Mouse (Mus musculus): ENCODE data around the gene Chd5. TPM values are rescaled to one million over a fixed set of nuclear protein-coding genes. Genes with fewer than 3 reads are reported as not detected.

Chd5 gene
- polyA plus RNA-seq, 1 experiment from 2014 or later: 0.03 TPM

DNA sequence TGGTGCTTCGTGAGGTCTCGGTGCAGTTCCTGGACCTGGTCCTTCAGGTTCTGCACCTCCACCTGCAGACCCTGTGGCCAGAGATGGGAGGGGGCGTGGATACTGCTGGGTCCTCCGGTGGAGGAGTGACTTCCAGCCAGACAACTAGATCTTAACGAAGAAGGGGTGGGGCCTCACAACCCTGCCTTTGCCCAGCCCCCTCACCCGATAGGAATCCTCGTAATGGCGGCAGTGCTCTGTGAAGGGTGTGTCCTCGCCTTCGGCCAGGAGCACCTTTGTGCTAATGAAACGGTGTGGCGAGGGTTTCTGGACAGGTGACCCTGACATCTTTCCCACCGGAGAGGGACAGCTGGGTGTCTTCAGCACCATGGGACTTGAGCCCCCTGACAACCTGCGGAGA lies 26.3 kb upstream of the Chd5 start:
- H3K9me3 ChIP-seq (ENCODE audit: control insufficient read depth, low read length): no peaks in the 10 kb centered on the region
- no peak overlapping the region for H3K27ac ChIP-seq (ENCODE audit: low read depth, low read length)
- H3K4me3 ChIP-seq (ENCODE audit: low read length): peak overlapping the region; percentile 17
- peak overlapping the region; percentile 74 for H3K4me2 ChIP-seq (replicated peaks; ENCODE audit: low read depth, low read length)
- H3K27me3 ChIP-seq (ENCODE audit: control insufficient read depth, insufficient read depth, low read length): peaks cover 62% of the 10 kb centered on the region
- no peak overlapping the region for H3K9ac ChIP-seq (ENCODE audit: low read depth, low read length)
- H3K36me3 ChIP-seq (ENCODE audit: control insufficient read depth, insufficient read depth, low read length): peaks cover 8% of the 10 kb centered on the region; the same call in 1 of the 2 replicates
- H3K4me1 ChIP-seq (ENCODE audit: control insufficient read depth, insufficient read depth, low read length): peaks cover 31% of the 10 kb centered on the region
- 3% methylated on average over 14 of the region's 14 CpGs for WGBS
- peak; percentile 21; the same call in 1 of the 2 replicates for ATAC-seq (ENCODE audit: low FRiP score, low TSS enrichment)

DNA sequence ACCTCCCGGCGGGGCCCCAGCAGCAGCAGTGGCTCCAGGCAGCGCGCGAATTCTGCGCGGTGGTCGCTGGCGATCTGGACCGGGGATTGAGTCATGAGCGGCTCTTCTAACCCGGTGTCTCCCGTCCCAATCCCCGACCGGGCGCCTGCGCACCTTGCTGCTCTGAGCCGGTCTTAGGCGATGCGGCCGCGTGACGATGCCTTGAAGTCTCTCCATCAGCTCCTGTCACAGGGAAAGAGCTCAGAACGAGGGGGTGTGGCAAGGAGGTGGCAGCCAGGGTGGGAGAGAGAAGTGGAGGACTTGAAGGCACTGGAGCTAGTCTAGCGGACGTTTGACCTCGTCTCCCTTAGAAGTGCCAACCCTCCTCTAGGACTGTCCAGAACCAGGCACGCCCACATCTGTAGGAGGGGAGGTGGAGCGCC lies 25.2 kb upstream of the Chd5 start:
- Histone ChIP-seq H3K4me1 (ENCODE audit: control insufficient read depth, insufficient read depth, low read length) (peaks cover 34% of the 10 kb centered on the region), H3K27me3 (ENCODE audit: control insufficient read depth, insufficient read depth, low read length) (peaks cover 65% of the 10 kb centered on the region), H3K9ac (ENCODE audit: low read depth, low read length) (no peak overlapping the region), H3K36me3 (ENCODE audit: control insufficient read depth, insufficient read depth, low read length) (peaks cover 8% of the 10 kb centered on the region; the same call in 1 of the 2 replicates), H3K4me3 (ENCODE audit: low read length) (peak overlapping the region; percentile 36), H3K9me3 (ENCODE audit: control insufficient read depth, low read length) (no peaks in the 10 kb centered on the region), H3K4me2 (replicated peaks; ENCODE audit: low read depth, low read length) (peak overlapping the region; percentile 74), H3K27ac (ENCODE audit: low read depth, low read length) (no peak overlapping the region)
- WGBS: under 1% methylated on average over 29 of the region's 29 CpGs
- peak; percentile 26; the same call in 1 of the 2 replicates for ATAC-seq (ENCODE audit: low FRiP score, low TSS enrichment)

DNA sequence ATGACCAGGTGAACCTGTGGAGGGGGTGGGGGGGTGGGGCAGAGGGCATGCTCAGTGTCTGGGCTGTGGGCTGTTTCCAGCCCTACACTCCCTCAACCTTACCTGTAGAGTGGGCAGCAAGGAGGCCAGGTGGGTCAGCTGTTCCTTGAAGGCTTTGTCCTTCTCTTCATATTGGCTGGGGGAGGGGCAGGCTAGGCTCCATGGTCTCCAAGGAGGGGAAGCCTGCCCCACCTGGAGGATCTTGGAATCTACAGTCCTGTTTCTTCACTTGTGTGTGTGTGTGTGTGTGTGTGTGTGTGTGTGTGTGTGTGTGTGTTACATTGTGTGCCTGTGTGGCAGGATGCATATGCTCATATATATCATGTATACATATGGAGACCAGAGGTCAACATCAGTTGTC lies 24.5 kb upstream of the Chd5 start:
- Histone ChIP-seq H3K4me1 (ENCODE audit: control insufficient read depth, insufficient read depth, low read length) (peaks cover 41% of the 10 kb centered on the region), H3K36me3 (ENCODE audit: control insufficient read depth, insufficient read depth, low read length) (peaks cover 2% of the 10 kb centered on the region; the same call in 1 of the 2 replicates), H3K27ac (ENCODE audit: low read depth, low read length) (no peak overlapping the region), H3K4me3 (ENCODE audit: low read length) (peak overlapping the region; percentile 36; the same call in 1 of the 2 replicates), H3K9ac (ENCODE audit: low read depth, low read length) (no peak overlapping the region), H3K4me2 (replicated peaks; ENCODE audit: low read depth, low read length) (peak overlapping the region; percentile 74), H3K27me3 (ENCODE audit: control insufficient read depth, insufficient read depth, low read length) (peaks cover 67% of the 10 kb centered on the region), H3K9me3 (ENCODE audit: control insufficient read depth, low read length) (no peaks in the 10 kb centered on the region)
- ATAC-seq (ENCODE audit: low FRiP score, low TSS enrichment): no peak

- H3K4me3 ChIP-seq (ENCODE audit: low read length): peak overlapping the region; percentile 38
- H3K27me3 ChIP-seq (ENCODE audit: control insufficient read depth, insufficient read depth, low read length): peaks cover 67% of the 10 kb centered on the region
- H3K4me1 ChIP-seq (ENCODE audit: control insufficient read depth, insufficient read depth, low read length): peaks cover 42% of the 10 kb centered on the region
- no peaks in the 10 kb centered on the region for H3K36me3 ChIP-seq (ENCODE audit: control insufficient read depth, insufficient read depth, low read length)
- H3K9me3 ChIP-seq (ENCODE audit: control insufficient read depth, low read length): no peaks in the 10 kb centered on the region
- WGBS: 1% methylated on average over 43 of the region's 43 CpGs
- H3K27ac ChIP-seq (ENCODE audit: low read depth, low read length): no peak overlapping the region
- peak overlapping the region; percentile 48 for H3K4me2 ChIP-seq (replicated peaks; ENCODE audit: low read depth, low read length)
- no peak for ATAC-seq (ENCODE audit: low FRiP score, low TSS enrichment)
- peak overlapping the region; percentile 8; the same call in 1 of the 2 replicates for H3K9ac ChIP-seq (ENCODE audit: low read depth, low read length)
Observed at GRCm38 (mm10) chr4:152315498-152316213, 22.8 kb upstream of the Chd5 start.

DNA sequence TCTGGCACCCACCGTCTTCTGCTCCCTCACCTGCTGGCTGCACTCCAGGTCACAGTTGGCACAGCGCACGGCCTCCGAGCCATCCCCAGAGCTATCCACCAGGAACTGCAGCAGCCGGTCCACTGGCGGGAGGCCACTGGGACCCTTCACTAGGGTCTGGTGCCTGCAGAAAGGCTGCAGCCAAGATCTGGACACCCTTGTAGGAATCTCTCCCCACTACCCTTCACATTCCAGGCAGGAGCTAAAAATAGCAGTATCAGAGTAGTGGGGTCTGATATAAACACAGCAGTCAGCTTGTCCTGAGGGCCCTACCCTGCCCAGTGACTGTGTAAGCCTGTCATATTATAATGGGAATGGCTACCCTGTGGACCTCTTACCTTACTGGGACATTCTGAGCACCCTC lies 20.8 kb upstream of the Chd5 start:
- Histone ChIP-seq H3K36me3 (ENCODE audit: control insufficient read depth, insufficient read depth, low read length) (no peaks in the 10 kb centered on the region), H3K27me3 (ENCODE audit: control insufficient read depth, insufficient read depth, low read length) (peaks cover 50% of the 10 kb centered on the region), H3K27ac (ENCODE audit: low read depth, low read length) (no peak overlapping the region), H3K4me3 (ENCODE audit: low read length) (no peak overlapping the region), H3K9ac (ENCODE audit: low read depth, low read length) (no peak overlapping the region), H3K4me2 (replicated peaks; ENCODE audit: low read depth, low read length) (no peak overlapping the region), H3K4me1 (ENCODE audit: control insufficient read depth, insufficient read depth, low read length) (peaks cover 36% of the 10 kb centered on the region), H3K9me3 (ENCODE audit: control insufficient read depth, low read length) (no peaks in the 10 kb centered on the region)
- no peak for ATAC-seq (ENCODE audit: low FRiP score, low TSS enrichment)
- 92% methylated on average over 6 of the region's 6 CpGs for WGBS

DNA sequence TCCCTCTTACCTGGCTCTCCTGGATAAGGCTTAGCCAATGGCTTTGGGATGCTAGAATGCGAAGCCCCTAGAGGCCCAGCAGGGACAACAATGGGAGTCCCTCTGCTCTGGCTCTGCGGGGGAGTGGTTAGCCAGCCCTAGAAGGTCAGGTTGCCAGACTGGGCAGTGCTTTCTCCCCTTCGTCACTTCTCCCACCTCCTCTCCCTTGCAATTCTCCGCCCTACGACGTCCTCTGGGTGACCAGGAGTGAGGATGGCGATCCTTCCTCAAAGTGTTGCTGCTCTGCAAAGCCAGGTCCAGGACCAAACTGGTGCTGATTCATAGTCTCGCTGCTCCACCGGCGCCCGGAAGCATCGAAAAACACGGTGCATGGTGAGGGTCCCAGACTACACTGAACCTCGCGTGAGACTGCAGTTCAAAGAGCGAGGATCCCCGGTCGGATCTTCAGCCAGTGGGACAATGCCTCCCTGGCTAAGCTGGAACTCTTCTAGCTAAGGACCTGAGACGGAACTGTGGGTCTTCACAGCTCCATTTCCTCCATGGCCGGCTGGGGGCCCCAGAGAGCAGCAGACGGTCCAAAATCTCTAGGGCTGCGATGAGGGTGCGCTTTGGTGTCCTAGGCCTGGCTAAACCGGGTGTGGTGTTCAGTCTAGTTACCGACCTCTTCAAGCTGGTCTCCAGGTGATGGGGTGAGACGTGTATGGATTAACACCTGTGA lies 19.8 kb upstream of the Chd5 start, which contains the start of gene Rnf207:
Rnf207 (minus strand) TSS at position 477 of the 718 bp plus-strand sequence.
- H3K9me3 ChIP-seq (ENCODE audit: control insufficient read depth, low read length): no peaks in the 10 kb centered on the region
- peak within 1 kb of the TSS; percentile 48 for H3K9ac ChIP-seq (ENCODE audit: low read depth, low read length)
- peaks cover 26% of the 10 kb centered on the region for H3K4me1 ChIP-seq (ENCODE audit: control insufficient read depth, insufficient read depth, low read length)
- peaks cover 39% of the 10 kb centered on the region for H3K27me3 ChIP-seq (ENCODE audit: control insufficient read depth, insufficient read depth, low read length)
- H3K36me3 ChIP-seq (ENCODE audit: control insufficient read depth, insufficient read depth, low read length): no peaks in the 10 kb centered on the region
- no peak within 1 kb of the TSS for H3K27ac ChIP-seq (ENCODE audit: low read depth, low read length)
- peak within 1 kb of the TSS; percentile 42 for H3K4me2 ChIP-seq (replicated peaks; ENCODE audit: low read depth, low read length)
- 4% methylated on average over 26 of the region's 26 CpGs for WGBS
- peak within 1 kb of the TSS; percentile 22 for H3K4me3 ChIP-seq (ENCODE audit: low read length)
- ATAC-seq (ENCODE audit: low FRiP score, low TSS enrichment): peak; percentile 28; the same call in 1 of the 2 replicates

DNA sequence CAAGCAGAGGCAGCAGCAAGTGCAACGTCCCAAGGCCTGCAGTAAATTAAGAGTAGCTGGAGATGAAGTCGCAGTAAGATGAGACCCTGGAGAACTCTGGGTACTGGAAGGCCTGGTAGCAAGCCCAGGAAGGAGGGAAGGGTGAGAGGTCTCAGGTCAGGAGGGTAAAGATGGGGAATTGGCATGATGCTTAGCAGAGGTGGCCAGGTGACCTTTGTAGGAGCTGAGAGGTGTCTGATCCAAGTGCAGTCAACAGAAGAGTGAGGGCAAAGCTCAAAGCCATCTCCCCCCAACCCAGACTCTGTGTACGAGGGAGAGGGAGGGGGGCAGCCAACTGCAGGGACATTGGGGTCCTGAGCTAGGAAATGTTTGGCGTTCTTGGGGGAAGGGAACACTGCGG lies 17.0 kb upstream of the Chd5 start:
- H3K4me1 ChIP-seq (ENCODE audit: control insufficient read depth, insufficient read depth, low read length): peaks cover 11% of the 10 kb centered on the region
- 40% methylated on average over 5 of the region's 5 CpGs for WGBS
- no peak overlapping the region for H3K9ac ChIP-seq (ENCODE audit: low read depth, low read length)
- H3K4me2 ChIP-seq (replicated peaks; ENCODE audit: low read depth, low read length): no peak overlapping the region
- no peak for ATAC-seq (ENCODE audit: low FRiP score, low TSS enrichment)
- peaks cover 12% of the 10 kb centered on the region; the same call in 1 of the 2 replicates for H3K27me3 ChIP-seq (ENCODE audit: control insufficient read depth, insufficient read depth, low read length)
- no peak overlapping the region for H3K27ac ChIP-seq (ENCODE audit: low read depth, low read length)
- no peak overlapping the region for H3K4me3 ChIP-seq (ENCODE audit: low read length)
- no peaks in the 10 kb centered on the region for H3K36me3 ChIP-seq (ENCODE audit: control insufficient read depth, insufficient read depth, low read length)
- no peaks in the 10 kb centered on the region for H3K9me3 ChIP-seq (ENCODE audit: control insufficient read depth, low read length)

DNA sequence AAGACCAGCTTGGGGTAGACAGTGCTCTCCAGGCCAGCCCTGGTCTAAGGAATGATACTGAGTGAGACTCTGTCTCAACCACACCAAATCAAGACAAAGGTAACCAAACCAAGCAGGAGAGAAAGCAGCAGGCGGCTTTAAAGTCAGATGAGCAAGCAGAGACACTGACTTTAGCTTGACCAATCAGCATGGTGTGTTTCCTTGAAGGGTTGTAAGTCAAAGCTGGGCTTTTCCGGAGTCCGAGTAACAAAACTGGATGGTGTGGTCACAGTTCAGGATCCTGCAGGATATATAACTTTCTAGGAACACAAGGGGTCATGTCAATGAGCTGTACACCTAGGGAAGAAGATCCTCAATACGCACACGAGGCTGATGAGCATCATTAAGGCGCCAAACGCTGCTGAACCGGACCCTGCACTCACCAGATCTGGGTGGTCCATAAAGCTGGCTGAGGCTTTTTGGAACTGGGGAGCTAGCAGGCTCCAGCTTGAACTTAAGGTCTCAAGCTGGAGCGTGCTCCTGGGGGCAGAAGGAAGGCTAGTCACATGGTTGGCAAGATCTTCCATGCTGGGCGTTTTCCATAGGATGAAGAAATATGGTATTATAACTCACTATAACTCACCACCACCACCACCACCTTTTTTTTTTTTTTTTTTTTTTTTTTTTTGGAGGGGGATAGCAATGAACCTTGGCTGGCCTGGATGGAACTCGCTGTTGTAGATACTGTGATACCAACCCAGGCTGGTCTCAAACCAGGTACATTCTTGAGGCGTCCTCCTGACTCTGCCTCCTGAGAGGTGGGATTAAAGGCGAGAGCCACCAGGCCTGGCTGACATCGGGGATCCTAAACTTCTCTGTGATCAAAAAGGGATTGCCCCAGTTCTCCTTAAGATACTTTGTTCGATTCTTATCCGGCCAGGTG lies 13.5 kb upstream of the Chd5 start:
- H3K36me3 ChIP-seq (ENCODE audit: control insufficient read depth, insufficient read depth, low read length): peaks cover 24% of the 10 kb centered on the region
- no peaks in the 10 kb centered on the region for H3K27me3 ChIP-seq (ENCODE audit: control insufficient read depth, insufficient read depth, low read length)
- ATAC-seq (ENCODE audit: low FRiP score, low TSS enrichment): peak; percentile 8; the same call in 1 of the 2 replicates
- no peak overlapping the region; the same call in 1 of the 2 replicates for H3K4me2 ChIP-seq (replicated peaks; ENCODE audit: low read depth, low read length)
- peak overlapping the region; percentile 98 for H3K4me3 ChIP-seq (ENCODE audit: low read length)
- peaks cover 9% of the 10 kb centered on the region for H3K4me1 ChIP-seq (ENCODE audit: control insufficient read depth, insufficient read depth, low read length)
- H3K9ac ChIP-seq (ENCODE audit: low read depth, low read length): no peak overlapping the region
- 54% methylated on average over 16 of the region's 16 CpGs for WGBS
- no peaks in the 10 kb centered on the region for H3K9me3 ChIP-seq (ENCODE audit: control insufficient read depth, low read length)
- no peak overlapping the region for H3K27ac ChIP-seq (ENCODE audit: low read depth, low read length)
